Mouse (Mus musculus): ENCODE results near the gene Htr6.

The Htr6 gene

DNA sequence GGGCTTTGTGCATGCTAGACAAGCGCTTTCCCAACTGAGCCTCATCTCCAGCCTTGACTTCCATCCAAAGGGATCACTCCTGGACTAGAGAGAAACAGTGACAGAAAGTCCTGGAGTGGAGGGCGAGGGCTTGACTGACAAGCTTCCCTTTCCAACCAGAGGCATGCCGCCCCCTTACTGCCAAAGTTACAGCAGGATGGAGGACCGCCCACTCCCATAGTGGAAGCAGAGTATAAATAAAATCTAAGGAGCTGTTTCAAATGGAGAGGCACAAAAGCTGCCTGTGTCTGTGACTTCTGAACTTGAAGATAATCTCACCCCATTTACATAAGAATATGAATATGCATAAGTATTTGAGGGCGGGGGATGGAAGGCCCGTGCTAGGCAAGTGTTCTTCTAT lies 26.9 kb downstream of the Htr6 start:
- DNase-seq (ENCODE audit: low read depth, low spot score): no peak

- no peak for DNase-seq (ENCODE audit: low read depth, low spot score)
Observed at GRCm38 (mm10) chr4:139046354-139046753, 29.0 kb downstream of the Htr6 start.

DNA sequence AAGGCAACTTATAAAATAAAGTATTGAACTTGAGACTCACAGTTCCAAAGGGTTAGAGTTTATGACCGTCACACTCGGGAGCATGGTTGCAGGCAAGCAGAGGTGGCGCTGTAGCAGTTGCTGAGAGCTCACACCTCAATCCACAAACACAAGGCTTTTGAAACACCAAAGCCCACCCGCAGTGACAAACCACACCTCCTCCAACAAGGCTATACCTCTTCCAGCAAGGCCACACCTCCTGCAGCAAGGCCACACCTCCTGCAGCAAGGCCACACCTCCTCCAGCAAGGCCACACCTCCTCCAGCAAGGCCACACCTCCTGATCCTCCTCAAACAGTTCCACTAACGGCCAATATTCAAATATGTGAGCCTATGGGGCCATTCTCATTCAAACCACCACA lies 30.8 kb downstream of the Htr6 start:
- no peak for DNase-seq (ENCODE audit: low read depth, low spot score)

DNA sequence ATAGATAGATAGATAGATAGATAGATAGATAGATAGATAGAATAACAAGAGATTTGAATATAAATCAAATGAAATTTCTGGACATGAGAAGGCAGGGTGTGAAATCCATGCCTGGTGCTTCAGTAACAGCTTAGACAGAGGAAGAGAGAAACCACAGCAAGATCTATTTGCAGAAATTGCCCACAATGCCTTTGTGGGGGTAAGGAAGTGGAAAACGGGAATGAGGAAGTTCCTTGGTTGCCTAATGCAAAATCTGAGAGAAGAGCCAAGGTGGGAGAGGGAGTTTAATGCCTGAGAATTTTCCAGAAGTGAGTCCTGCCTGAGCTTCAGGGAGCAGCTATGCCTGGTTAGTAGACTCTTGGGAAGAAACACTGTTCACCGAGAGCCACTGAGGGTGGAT lies 31.8 kb downstream of the Htr6 start:
- DNase-seq (ENCODE audit: low read depth, low spot score): no peak

GRCm38 (mm10) chr4:139042611-139043010 lies 32.8 kb downstream of the Htr6 start:
- no peak for DNase-seq (ENCODE audit: low read depth, low spot score)

DNA sequence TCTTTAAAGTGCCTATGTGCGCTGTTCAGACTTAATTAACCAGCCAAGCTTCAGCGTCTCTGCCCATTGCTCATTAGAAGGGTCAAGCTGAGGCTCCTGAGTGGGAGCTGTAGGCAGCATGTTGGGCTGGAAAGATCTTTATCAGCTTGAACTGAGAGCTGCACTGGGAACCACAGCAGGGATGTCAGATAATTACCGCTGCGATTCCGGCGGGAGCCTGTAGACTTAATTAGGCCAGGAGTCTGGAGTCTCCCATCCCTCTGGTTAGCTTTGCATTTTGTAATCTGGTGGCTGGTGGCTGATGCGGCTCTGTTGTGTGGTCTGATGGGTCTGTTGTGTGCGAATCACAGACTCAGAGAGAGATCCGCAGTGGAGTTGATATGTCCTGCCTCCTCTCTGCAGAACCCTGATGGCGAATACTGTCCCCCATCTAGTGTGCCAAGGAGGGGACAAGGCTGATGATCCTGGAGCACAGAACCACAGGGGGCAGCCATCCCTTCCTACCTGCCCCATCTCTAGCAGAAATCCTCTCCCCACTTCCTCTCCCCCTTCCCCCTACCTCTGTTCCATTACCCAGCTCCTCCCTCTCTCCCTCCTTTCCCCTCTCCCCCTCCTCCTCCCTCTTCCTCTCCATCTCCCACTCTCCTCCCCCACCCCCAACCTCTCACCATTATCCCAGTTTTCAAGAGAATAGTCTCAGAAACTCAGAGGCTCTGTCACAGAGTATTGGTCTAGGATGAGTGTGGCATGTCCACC lies 35.1 kb downstream of the Htr6 start:
- no peak for DNase-seq (ENCODE audit: low read depth, low spot score)

GRCm38 (mm10) chr4:139037795-139038607 lies 37.4 kb downstream of the Htr6 start:
- no peak for DNase-seq (ENCODE audit: low read depth, low spot score)

DNA sequence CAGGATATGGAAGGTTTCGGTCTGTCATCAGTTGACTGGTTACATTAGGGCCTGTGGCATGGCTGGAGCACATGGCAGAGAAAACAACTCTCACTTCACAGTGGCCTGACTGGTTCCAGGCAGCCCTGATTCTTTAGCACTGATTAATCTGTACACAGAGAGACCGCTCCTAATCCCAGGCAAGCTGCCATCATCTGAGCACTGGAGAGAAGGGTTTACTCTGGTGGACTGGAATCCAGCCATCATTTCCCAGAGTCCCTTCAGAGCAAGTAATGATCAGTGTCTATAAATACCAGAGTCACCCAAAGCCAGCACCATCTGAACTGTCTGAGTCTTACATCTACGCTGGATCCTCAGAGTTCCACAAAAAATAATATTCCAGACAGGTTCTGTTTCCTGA lies 39.6 kb downstream of the Htr6 start:
- DNase-seq (ENCODE audit: low read depth, low spot score): no peak

DNA sequence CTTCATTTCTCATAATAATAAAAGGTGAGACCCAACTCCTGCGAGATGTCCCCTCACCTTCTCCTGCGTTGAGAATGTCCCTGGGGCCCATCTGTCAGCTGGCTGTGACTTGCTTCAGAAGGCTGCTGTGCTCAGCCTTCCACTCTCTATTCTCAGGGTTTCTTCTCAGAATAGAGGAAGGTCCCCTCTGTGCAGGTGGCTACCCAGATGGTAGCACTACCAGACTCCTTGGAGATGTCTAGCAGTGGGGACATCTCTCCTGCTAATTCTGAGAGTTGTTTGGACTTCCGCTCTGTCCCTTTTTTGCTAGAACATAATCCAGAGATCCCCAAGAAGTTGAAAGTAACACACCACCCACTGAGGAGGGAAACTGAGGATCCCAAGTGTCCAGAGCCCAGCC lies 40.4 kb downstream of the Htr6 start:
- DNase-seq (ENCODE audit: low read depth, low spot score): no peak

DNA sequence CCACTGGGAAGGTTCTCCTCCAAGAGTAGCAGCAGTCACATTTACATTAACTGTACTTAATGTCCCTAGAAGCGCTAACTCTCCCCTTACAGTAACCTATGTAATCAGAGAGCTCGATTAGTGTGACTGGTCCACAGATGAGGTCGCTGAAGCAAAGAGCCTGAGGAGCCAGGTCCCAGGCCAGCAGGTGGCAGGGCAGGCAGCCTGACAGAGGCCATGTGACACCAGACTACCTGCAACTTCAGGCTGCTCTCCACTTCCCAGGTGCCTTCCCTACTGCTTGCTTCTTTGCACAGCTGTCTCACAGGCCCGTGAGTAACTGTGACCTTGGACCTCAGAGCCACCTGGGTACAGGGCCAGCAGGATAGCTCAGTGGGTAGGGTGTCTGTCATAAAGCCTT lies 40.8 kb downstream of the Htr6 start:
- DNase-seq (ENCODE audit: low read depth, low spot score): no peak

GRCm38 (mm10) chr4:139034010-139034367 lies 41.4 kb downstream of the Htr6 start:
- no peak for DNase-seq (ENCODE audit: low read depth, low spot score)

DNA sequence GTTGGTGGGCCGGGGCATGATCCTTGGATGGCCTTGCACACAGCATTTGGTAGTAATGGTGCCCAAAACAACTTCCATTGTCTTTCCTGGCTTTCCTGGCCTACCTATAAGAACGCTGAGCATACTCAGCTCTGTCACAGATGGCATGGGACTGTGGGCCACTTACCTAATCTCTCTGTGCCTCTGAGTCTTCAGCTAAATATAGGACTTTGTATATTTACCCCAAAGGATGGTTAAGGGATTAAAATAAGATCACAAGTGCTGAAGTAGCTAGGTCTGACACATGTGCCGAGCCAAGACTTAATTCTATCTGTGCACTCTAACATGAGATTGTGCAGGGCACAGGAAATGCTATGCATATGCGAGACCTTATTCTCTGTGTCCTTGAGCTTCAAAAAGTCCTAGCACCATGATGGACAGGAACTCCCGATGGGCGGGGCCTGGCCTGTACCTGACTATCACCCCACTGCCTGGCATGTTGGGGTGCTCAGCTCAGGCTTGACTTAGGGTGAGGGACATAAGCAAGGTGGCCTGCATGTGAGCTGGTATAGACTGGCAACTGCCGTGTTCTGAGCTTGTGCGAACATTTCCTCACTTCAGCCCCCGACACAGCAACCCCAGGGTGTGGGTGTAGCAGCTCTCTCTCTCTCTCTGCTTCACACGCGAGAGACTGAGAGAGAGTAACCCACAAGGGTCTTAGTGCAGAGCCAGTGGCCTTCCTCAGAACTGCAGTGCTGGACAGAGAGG lies 41.9 kb downstream of the Htr6 start:
- no peak for DNase-seq (ENCODE audit: low read depth, low spot score)

- DNase-seq (ENCODE audit: low read depth, low spot score): no peak
Observed at GRCm38 (mm10) chr4:139032521-139032920, 42.8 kb downstream of the Htr6 start.

- DNase-seq (ENCODE audit: low read depth, low spot score): no peak
Observed at GRCm38 (mm10) chr4:139030675-139031074, 44.7 kb downstream of the Htr6 start.

GRCm38 (mm10) chr4:139024379-139024778 lies 51.0 kb downstream of the Htr6 start:
- no peak for DNase-seq (ENCODE audit: low read depth, low spot score)

DNA sequence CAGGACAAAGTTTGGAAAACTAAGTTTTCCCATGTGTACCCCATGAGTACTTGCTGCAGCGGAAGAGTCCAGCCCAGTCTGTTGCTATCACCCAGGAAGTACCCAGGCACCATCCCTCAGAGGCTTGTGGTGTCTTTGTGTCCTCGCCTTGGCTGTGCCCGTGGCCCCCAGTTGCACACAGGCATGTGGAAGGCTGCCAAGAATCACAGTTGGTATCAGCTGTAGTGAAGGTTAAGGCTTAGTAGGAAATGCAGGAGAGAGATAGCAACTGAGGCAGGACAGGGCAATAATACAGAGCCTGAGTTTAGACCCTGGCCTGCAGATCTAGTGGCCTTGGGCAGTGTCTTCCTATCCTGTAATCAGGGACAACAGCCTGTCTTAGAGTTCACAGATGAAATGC lies 55.0 kb downstream of the Htr6 start:
- DNase-seq (ENCODE audit: low read depth, low spot score): no peak

- no peak for DNase-seq (ENCODE audit: low read depth, low spot score)
Observed at GRCm38 (mm10) chr4:139019413-139019812, 56.0 kb downstream of the Htr6 start.

DNA sequence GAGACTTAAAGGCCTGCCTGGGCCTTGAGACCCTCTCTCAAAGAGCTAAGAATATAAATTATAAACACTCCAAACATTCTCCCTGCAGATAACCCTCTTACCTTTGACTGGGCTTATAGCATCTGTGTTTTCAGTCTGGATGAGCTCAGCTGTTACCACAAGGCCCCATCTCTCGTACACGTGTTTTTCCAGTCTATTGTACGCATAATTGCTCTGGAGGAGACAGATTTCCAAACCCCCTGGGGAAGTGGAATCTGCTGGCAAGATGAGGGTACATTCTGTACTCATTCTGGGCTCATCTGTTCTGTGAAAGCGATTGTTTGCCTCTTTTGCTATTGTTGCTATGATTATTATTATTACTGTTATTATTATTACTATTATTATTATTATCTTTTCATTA lies 56.4 kb downstream of the Htr6 start:
- DNase-seq (ENCODE audit: low read depth, low spot score): no peak

DNA sequence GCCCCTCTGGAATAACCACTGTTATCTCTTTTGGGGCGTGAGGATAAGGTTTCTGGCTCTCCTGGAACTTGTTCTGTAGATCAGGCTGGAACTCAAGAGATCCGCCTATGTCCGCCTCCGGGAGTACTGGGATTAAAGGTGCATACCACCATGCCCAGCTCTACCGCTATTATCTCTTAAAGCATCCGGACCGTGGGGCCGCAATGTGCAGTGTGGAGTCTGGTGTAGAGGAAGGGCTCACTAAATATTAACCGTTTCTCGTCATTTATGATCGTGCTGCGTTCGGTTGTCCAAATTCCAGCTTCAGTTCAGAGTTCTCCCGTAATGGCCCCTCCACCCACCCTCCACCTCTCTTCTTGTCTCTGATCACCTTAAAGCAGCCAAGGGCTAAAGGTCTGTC lies 57.0 kb downstream of the Htr6 start:
- no peak for DNase-seq (ENCODE audit: low read depth, low spot score)

DNA sequence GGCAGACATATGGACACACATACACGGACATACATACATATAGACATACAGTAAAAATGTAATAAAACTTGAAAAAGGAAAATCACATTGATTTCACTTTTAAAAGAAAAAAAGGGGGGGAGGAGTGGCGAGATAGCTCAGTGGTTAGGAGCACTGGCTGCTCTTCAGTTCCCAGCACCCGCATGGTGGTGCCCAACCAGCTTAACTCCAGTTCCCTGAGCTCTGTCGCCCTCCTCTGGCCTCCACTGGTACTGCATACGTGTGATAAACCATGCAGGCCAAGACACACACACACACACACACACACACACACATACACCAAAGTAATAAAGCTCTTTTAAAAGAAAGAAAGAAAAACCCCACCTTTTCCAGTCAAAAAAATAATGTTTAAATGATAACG lies 60.6 kb downstream of the Htr6 start:
- DNase-seq (ENCODE audit: low read depth, low spot score): peak; percentile 17

- DNase-seq (ENCODE audit: low read depth, low spot score): no peak
Observed at GRCm38 (mm10) chr4:139013281-139013680, 62.1 kb downstream of the Htr6 start.

DNA sequence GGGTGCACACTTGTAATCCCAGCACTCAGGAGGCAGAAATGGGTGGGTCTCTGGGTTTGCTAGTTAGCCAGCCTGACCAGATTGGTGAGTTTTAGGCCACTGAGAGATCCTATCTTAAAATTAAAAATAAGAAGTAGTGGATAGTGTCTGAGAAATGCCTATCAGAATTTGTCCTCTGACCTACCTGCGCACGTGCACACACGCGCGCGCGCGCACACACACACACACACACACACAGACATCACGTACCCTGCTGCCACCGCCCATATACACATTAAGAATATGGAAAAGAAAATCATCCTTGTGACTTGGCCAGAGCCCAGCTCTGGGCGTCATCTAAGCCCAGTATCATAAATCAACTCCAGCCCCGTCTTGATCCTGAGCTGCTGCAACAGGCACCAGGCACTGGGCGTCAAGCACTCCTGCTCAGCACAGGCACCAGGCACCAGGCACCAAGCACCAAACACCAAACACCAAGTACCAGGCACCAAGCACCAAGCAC lies 64.1 kb downstream of the Htr6 start:
- no peak for DNase-seq (ENCODE audit: low read depth, low spot score)

Measured in CD4-positive helper T cell, adult 2 months (primary cell).